Mouse (Mus musculus) liver, postnatal 0 days (tissue): Measurements from ENCODE around the gene Spaca6. TPM values are rescaled to one million over a fixed set of nuclear protein-coding genes. Genes with fewer than 3 reads are reported as not detected.
"Not testable (repeated sequence)": the region's sequence is repeated elsewhere in the genome, so short reads cannot be mapped to it uniquely, and the experiment has no call there.

ENCODE experiments used
- ATAC-seq: fragments of 200-750 bp; cut with Nextera tagmentation; 2 replicates; pipeline ENCODE4 v1.8.0; 2017; ENCODE audit warnings: mild to moderate bottlenecking, moderate library complexity
- DNase-seq: peaks from one replicate; pipeline ENCODE4 v3.0.0-alpha.2; 2016
- H3K27ac ChIP-seq: fragments of 300-500 bp; sonication (generic); 2 replicates; pipeline ENCODE4 v1.5.1; 2014; ENCODE audit warnings: antibody characterized with exemption, moderate library complexity, mild to moderate bottlenecking, low read depth
- H3K27me3 ChIP-seq: fragments of 300-500 bp; sonication (generic); 2 replicates; pipeline ENCODE4 v1.6.1; 2014; ENCODE audit warnings: low read length, control low read depth, mixed read lengths; ENCODE audit not compliant: insufficient read depth
- H3K36me3 ChIP-seq: fragments of 300-500 bp; sonication (generic); replicated peaks from 2 replicates; pipeline ENCODE4 v1.6.1; 2014; ENCODE audit warnings: mild to moderate bottlenecking, control low read depth, low read length, moderate library complexity, mixed read lengths; ENCODE audit not compliant: insufficient read depth
- H3K4me1 ChIP-seq: fragments of 300-500 bp; sonication (generic); 2 replicates; pipeline ENCODE4 v1.6.1; 2014; ENCODE audit warnings: antibody characterized with exemption, mild to moderate bottlenecking, control low read depth; ENCODE audit not compliant: insufficient read depth
- H3K4me2 ChIP-seq: fragments of 300-500 bp; sonication (generic); 2 replicates; pipeline ENCODE4 v1.6.1; 2014; ENCODE audit warnings: low read depth, mild to moderate bottlenecking, low read length, moderate library complexity, mixed read lengths
- H3K4me3 ChIP-seq: fragments of 300-500 bp; sonication (generic); 2 replicates; pipeline ENCODE4 v1.5.1; 2014; ENCODE audit warnings: low read depth, low read length
- H3K9ac ChIP-seq: fragments of 300-500 bp; sonication (generic); replicated peaks from 2 replicates; pipeline ENCODE4 v1.6.1; 2014; ENCODE audit warnings: mild to moderate bottlenecking, moderate library complexity
- H3K9me3 ChIP-seq: fragments of 300-500 bp; sonication (generic); 2 replicates; pipeline ENCODE4 v1.6.1; 2016; ENCODE audit warnings: mild to moderate bottlenecking, control low read depth, low read length, mixed read lengths
- CTCF ChIP-seq: sonication (generic); IDR thresholded peaks from 2 replicates; pipeline ENCODE4 v1.5.1; 2016; ENCODE audit warnings: antibody characterized with exemption, low read depth
- EP300 ChIP-seq: IDR thresholded peaks from 2 replicates; pipeline ENCODE4 v1.6.1; 2016; ENCODE audit warnings: antibody characterized with exemption, low read depth, mild to moderate bottlenecking
- WGBS: fragments of 180-500 bp; shearing (Covaris S2); extraction: QIAGEN DNeasy Blood & Tissue Kit; methylation state at CpG from one replicate; pipeline ENCODE4 v1.1.7; 2014; ENCODE audit not compliant: insufficient replicate concordance; 5-methylcytosine and 5-hydroxymethylcytosine counted together
- polyA plus RNA-seq: library from polyadenylated mRNA; unstranded; fragments of >200 nt; fragmentation: Nextera tagmentation; extraction: Ambion mirVana; gene quantifications from 2 replicates; pipeline ENCODE4 v1.2.1, GENCODE M21; 2015

Gene Spaca6
- polyA plus RNA-seq, 1 experiment from 2014 or later = 2.1 TPM

DNA sequence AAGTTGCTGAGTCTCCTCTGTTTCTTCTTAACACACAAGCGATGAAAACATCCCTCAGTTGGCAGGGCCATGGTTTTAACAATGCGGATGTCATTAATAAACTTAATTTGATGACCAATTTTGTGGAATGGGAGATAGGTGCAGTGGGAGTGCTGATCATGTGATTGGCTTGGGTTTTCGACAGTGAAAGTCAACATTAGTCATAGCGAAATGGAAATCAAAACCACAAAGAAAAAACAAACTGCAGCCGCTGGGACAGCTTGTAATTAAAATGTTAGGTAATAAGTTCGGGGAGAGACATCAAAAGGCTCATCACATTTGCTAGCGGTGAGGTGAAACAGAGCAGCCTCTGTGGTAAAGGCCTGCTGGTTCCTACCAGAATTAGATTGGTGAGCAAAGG, 13.8 kb downstream of the Spaca6 start:
- no peaks in the 10 kb centered on the region for H3K27me3 ChIP-seq
- ATAC-seq (no peak), DNase-seq (no peak)
- no peak overlapping the region for H3K4me3 ChIP-seq
- peaks cover 10% of the 10 kb centered on the region for H3K4me1 ChIP-seq
- no peak overlapping the region for H3K4me2 ChIP-seq
- H3K9me3 ChIP-seq = no peaks in the 10 kb centered on the region
- WGBS = 84% methylated on average over 7 of the region's 7 CpGs
- no peak overlapping the region for H3K27ac ChIP-seq
- H3K36me3 ChIP-seq = 0 out of 2 replicates have a peak, but pooled peaks cover 2% of the 10 kb centered on the region
- H3K9ac ChIP-seq = no peak overlapping the region
- TF ChIP-seq CTCF = no peak
- no peak for TF ChIP-seq EP300

DNA sequence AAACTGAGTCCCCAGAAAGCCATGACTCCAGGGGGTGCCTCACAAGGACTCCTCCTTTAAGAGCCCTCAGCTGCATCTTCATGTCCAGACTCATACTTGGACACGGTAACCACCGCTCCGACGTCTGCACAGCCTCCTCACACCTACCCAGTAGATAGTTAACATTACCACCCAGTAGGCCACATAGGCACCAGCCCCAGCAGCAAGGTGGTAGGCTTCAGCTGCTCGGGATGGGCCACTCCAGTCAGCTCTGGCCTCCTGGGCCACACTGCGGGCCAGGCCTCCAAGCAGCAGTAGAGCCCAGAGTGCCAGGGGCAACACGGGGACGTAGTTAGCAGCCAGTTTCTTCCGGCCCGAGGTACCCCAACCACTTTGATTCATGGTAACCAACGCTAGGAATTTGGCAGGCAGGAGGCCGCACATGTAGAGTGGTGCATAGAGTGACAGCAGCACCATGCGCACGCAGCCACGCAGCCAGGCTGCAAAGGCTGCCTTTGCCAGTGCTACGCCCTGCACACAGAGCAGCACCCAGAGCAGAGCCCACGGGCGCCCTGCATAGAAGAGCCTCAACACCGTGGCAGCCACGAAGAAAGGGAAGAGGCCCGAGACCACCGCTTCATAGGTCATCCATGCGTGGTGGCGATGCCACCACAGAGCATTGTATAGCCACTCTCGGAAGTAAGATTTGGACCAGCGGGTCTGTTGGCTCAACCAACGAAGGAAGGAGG, 16.7 kb downstream of the Spaca6 start:
- 0 out of 2 replicates have a peak, but pooled peaks cover 2% of the 10 kb centered on the region for H3K36me3 ChIP-seq
- no peak overlapping the region for H3K4me2 ChIP-seq
- ATAC-seq = no peak

DNA sequence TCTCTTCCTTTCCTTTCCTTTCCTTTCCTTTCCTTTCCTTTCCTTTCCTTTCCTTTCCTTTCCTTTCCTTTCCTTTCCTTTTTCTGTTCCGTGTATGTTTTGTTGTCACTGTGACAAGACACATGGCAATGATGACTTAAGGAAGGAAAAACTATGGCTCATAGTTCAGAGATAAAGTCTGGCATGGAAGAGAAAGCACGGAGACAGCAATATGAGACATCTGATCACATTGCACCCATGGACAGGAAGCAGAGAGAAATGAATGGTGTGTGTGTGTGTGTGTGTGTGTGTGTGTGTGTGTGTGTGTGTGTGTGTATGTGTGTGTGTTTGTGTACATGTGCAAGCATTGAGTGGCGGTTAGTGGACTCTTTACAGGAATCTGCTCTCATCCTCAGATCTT, 17.6 kb downstream of the Spaca6 start:
- not testable (repeated sequence) for H3K27me3 ChIP-seq, ATAC-seq, H3K36me3 ChIP-seq, H3K27ac ChIP-seq, H3K4me3 ChIP-seq, H3K9me3 ChIP-seq, H3K4me1 ChIP-seq, H3K9ac ChIP-seq, H3K4me2 ChIP-seq, DNase-seq
- WGBS = 65% methylated on average over 3 of the region's 3 CpGs

More for the DNA sequence above, 16.7 kb downstream of the Spaca6 start:
- no peak for DNase-seq
- peaks cover 4% of the 10 kb centered on the region for H3K4me1 ChIP-seq
- no peak overlapping the region for H3K9ac ChIP-seq
- 72% methylated on average over 27 of the region's 27 CpGs for WGBS
- no peaks in the 10 kb centered on the region for H3K9me3 ChIP-seq
- H3K27me3 ChIP-seq = 0 out of 2 replicates have a peak, but pooled peaks cover 5% of the 10 kb centered on the region
- TF ChIP-seq EP300 = no peak
- no peak for TF ChIP-seq CTCF
- no peak overlapping the region for H3K4me3 ChIP-seq
- no peak overlapping the region for H3K27ac ChIP-seq

GRCm38 (mm10) chr17:17845187-17846027, 18.4 kb downstream of the Spaca6 start:
- H3K9me3 ChIP-seq = no peaks in the 10 kb centered on the region
- H3K9ac ChIP-seq = no peak overlapping the region
- ATAC-seq = no peak
- H3K4me1 ChIP-seq = no peaks in the 10 kb centered on the region
- TF ChIP-seq CTCF = peak; percentile 47
- no peak for TF ChIP-seq EP300
- H3K36me3 ChIP-seq = 0 out of 2 replicates have a peak, but pooled peaks cover 2% of the 10 kb centered on the region
- no peak for DNase-seq
- no peak overlapping the region for H3K27ac ChIP-seq
- H3K4me3 ChIP-seq = no peak overlapping the region
- H3K27me3 ChIP-seq = peaks cover 17% of the 10 kb centered on the region; the same call in 1 of the 2 replicates
- 63% methylated on average over 10 of the region's 10 CpGs for WGBS
- no peak overlapping the region for H3K4me2 ChIP-seq

DNA sequence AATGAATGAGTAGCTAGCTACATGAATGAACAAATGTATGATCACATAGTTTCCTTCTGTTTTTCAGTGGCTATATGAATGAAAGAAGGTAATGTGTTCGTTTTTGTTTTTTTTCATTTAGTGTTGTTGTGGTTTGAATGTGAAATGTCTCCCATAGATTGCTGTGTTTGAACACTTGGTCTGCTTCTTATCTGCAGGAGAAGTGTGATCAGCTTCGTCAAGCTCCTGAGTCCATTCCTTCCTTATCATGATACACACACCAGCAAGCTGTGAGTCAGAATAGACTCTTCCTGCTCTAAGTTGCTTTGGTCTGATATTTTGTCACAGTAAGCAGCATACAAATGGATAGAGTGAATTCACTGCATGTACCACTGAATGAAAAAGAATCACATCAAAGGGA, 22.0 kb downstream of the Spaca6 start:
- ATAC-seq = no peak
- Histone ChIP-seq H3K4me1 (no peaks in the 10 kb centered on the region), H3K27ac (no peak overlapping the region), H3K9me3 (no peaks in the 10 kb centered on the region), H3K36me3 (no peaks in the 10 kb centered on the region), H3K9ac (no peak overlapping the region), H3K4me3 (no peak overlapping the region), H3K27me3 (peaks cover 23% of the 10 kb centered on the region; the same call in 1 of the 2 replicates), H3K4me2 (no peak overlapping the region)
- 33% methylated on average over 2 of the region's 2 CpGs for WGBS
- no peak for DNase-seq
- TF ChIP-seq EP300 (no peak), CTCF (no peak)
